Mouse (Mus musculus): ENCODE data around the gene Srsf12.

The Srsf12 gene

DNA sequence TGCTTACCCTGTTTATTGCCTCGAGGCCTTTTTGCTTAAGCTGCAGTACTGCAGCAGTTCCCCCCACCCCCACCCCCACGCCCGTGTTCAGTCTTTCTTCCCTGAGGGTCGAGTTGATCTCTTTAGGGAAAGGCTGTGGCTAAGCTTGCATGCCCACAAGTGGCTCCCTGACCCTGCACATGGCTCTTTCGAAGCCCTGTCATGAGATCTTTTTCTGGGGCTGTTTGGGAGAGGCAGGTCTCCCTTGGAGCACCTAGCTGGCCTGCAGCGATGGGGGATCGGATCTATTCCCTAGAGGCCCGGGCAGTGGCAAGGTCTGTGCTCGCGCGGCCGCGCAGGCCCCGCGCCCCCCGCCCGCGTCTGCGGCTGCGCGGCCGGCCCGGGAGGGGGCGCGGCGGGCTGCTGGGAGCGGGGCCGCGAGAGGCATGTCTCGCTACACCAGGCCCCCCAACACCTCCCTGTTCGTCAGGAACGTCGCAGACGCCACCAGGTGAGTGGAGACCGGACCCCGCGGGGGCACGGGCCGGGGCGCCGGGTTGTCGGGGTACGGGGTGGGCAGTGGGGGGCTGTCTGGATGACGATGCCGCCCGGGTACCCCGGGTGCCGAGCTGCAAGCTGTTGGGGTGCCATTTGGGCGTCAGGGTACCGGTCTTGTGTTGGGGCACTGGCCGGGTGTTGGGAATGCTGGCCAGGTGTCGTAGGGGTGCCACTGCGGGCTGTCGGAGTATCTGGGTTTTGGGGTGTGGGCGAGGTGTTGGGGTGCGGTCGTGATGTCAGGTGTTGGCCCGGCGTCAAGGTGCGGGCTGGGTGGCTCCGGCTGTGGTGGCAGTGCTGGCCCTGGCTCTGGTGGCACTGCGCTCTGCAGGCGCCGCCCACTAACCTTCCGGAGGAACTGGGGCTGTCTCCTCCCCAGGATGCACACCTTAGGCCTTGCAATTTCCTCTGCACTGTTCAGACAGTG lies at the start of gene Srsf12:
TSS of gene Srsf12 (plus strand) at position 111 of the 961 bp plus-strand sequence.
- peak; percentile 15 to 40 for DNase-seq (ENCODE audit: low spot score in 2 of 2)

GRCm38 (mm10) chr4:33183477-33183876 lies 25.3 kb upstream of the Srsf12 start:
- no peak for DNase-seq (ENCODE audit: low spot score in 2 of 2)

DNA sequence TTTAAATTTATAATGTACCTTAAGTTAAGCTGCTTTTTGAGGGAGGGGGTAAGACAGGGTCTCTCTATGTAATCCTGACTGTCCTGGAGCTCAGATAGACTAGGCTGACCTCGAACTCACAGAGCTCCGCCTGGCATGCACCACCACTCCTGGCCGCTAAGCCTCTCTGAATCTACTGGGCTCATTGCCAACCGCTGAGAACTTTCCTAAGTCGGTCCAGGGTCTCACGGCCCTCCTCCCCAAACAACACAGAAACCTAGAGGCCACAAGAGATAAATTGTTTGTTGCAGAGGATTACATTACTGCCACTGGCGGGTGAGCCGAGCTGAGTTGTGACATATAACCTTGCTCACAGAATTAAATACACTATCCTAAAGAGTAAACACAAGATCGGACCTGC lies 20.6 kb upstream of the Srsf12 start:
- DNase-seq (ENCODE audit: low spot score in 2 of 2) = no peak

- DNase-seq (ENCODE audit: low spot score in 2 of 2) = peak; percentile 43 to 52
Observed at GRCm38 (mm10) chr4:33188781-33189734, 19.7 kb upstream of the Srsf12 start.

DNA sequence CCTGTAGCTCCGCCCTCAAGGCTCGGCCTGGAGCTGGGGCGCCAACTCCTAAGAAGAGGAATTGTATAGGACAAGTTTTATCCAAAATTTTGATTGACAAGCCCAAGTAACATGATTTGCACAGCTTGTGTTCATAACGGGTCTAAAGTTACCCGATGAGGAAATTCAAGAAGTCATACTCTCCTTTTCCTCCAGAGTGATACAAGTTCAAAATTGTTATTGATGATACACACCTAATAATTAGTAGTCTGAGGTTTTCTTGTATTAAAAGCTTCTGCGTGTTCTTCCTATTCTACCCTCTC lies 19.1 kb upstream of the Srsf12 start, which contains the start of gene Pm20d2:
TSS of gene Pm20d2 (minus strand) at position 3 of the 302 bp plus-strand sequence.
- DNase-seq (ENCODE audit: low spot score in 2 of 2) = no peak

DNA sequence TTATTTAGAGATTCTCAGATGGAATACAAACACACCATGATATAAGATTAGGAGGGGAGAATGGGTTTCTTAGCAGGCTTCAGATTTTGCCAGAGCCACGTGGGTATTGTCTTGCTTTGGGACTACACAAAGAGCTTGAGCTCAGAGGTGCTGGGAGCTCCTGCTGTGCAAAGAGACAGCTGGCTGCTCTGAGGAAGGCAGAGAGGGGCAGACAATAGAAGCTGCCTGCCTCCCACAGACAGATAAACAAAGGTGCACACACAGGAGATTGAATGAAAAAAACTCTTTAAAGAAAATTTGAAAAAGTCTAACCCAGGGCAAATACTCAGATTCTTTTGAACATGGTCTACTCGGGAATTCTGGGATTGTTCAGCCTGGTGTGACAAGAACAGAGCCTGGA lies 10.7 kb upstream of the Srsf12 start:
- DNase-seq (ENCODE audit: low spot score in 2 of 2) = no peak

GRCm38 (mm10) chr4:33204682-33205081 lies 4.1 kb upstream of the Srsf12 start:
- DNase-seq (ENCODE audit: low spot score in 2 of 2) = peak; percentile 4 to 7

DNA sequence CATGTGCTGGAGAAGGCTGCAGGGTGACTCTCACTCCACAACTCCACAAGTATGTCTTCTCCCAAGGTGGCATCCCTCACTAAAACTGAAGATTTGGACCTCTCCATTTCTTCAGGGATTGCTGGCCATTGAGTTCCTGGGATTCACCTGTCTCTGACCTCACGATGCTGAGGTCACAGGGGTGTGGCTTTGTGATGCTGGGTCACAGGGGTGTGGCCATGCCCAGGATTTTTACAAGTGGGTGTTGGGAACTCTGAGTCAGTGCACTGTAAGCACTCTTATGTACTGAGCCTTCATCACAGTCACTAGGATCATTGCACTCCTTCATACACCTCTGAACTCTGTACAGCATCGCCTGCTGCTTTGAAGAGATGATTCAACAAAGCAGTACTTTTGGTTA lies 1.2 kb upstream of the Srsf12 start:
- DNase-seq (ENCODE audit: low spot score in 2 of 2) = no peak

GRCm38 (mm10) chr4:33221847-33222246 lies 13.1 kb downstream of the Srsf12 start:
- DNase-seq (ENCODE audit: low spot score in 2 of 2) = no peak

GRCm38 (mm10) chr4:33224003-33224675 lies 15.3 kb downstream of the Srsf12 start:
- no peak for DNase-seq (ENCODE audit: low spot score in 2 of 2)

DNA sequence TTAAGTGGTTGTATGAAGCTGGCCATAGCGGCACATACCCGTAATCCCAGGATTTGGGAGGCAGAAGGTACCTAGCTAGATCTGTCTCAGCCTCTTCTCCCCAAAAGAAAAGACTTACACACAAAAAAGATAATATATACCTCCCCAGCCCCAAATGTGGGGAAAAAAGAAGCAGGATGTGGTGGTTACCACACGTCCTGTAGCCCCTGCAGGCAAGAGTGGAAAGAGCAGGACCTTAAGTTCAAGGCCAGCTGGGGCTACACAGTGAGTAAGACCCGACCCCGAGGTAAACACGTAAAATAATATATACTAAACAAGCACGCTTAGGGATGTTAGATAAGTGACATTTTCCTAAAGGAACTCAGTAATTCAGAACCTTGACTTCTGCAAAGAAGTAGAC lies 18.4 kb downstream of the Srsf12 start:
- DNase-seq (ENCODE audit: low spot score in 2 of 2) = no peak

- DNase-seq (ENCODE audit: low spot score in 2 of 2) = no peak
Observed at GRCm38 (mm10) chr4:33229639-33230038, 20.8 kb downstream of the Srsf12 start.

DNA sequence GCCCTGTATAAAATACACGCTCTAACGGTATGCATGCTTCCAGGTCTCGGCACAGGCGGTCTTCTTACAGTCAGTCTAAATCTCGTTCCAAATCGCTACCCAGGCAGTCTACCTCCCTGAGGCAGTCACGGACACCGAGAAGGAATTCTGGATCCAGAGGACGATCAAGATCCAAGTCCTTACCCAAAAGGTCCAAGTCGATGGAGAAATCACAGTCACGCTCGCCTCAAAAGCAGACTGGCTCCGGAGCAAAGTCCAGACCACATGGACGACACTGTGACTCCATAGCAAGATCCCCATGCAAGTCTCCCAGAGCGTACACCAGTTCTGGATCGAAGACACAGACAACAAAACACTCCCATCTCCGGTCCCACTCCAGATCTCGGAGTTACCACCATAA lies 22.1 kb downstream of the Srsf12 start:
- DNase-seq (ENCODE audit: low spot score in 2 of 2) = no peak

DNA sequence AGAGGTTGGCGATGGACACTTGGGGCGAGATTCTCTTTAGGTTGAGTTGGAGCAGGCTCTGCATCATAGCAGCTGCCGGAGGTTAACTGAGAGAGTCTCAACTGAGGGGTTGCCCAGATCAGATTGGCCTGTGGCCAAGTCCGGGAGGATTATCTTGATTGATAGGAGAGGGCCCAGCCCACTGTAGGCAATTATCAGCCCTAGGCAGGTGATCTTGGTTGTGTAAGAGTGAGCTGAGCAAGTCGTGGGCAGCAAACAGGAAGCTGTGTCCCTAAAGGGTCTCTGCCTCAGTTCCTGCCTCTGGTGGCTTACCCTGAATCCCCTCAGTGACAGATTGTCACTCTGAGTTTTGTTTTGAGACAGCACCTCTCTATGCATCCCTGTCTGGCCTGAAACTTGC lies 33.7 kb downstream of the Srsf12 start:
- no peak for DNase-seq (ENCODE audit: low spot score in 2 of 2)

DNA sequence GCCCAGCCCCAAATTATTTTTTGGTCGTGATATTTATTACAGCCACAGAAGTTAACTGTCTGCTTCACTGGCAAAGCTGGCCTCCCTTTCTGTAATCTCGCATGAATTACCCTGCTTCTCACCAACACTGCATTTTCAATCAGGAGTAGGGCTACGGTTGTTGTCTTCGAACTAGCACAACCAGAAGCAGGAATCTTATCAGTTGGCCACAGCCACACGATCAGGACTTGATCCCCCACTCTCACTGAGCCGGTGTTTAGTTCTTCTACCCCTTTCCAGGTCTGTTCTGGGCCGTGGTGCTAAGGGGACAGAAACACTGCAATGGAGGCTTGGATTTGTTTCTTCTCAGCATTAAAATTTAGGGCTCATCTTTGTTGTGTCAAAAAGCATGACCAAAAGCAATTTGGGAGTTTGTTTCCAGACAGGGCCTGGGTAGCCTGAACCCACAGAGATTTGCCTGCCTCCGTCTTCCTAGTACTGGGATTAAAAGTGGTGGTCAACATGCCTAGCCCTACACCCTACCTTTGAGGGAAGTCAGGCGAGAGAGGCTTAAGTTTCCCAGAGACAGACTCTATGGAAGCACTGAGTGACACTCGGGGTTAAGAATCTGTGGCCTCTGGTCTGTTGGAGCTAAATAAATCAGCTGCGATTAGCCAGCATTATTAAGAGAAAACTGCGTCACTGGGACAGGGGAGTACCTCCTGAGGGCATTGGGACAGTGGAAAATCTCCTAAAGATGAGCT lies 34.4 kb downstream of the Srsf12 start:
- DNase-seq (ENCODE audit: low spot score in 2 of 2) = no peak

DNA sequence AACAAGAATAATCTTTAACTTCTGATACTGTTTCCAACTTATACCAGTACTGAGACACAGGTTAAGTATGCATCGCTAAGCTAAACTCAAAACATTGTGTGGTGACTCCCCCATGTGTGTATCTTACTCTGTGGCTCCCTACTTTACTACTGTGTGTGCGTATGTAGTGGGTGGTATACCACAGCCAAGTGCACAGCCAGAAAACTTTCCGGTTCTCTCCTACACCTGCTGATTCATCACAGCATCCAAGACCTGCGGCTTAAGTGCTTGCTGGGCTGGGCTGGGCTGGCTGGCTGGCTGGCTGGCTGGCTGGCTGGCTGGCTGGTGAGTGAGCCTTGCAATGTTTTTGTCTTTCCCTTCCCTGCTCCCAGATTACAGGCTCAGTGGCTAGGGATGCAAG lies 35.1 kb downstream of the Srsf12 start:
- no peak for DNase-seq (ENCODE audit: low spot score in 2 of 2)

DNA sequence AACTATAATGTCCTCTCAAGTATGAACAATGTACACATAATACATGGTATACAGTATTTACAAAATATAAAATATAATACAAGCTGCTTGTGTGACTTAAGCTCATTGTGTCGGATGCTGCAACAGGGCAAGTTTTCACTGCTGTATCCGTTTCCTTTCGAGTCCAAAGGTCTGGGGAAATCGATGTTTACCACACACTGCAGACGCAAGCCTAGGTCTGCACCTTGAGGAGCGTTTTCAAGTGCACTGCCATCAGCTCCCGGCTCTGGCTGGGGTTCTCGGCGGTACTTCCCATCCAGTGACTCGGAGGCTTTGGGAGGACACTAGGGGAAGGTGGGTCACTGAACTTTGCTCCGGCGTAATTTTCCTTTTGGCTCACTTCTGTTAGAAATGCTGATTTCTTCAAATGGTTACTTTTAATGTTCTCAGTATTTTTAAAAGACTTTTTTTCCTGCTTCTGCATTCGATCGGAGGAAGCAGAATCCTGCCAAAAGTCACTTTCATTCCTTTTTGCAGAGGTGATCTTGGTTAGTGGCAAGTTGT lies 37.1 kb downstream of the Srsf12 start:
- DNase-seq (ENCODE audit: low spot score in 2 of 2) = no peak

- peak; percentile 99 for DNase-seq (ENCODE audit: low spot score in 2 of 2)
Observed at GRCm38 (mm10) chr4:33247479-33248053, 38.8 kb downstream of the Srsf12 start.

DNA sequence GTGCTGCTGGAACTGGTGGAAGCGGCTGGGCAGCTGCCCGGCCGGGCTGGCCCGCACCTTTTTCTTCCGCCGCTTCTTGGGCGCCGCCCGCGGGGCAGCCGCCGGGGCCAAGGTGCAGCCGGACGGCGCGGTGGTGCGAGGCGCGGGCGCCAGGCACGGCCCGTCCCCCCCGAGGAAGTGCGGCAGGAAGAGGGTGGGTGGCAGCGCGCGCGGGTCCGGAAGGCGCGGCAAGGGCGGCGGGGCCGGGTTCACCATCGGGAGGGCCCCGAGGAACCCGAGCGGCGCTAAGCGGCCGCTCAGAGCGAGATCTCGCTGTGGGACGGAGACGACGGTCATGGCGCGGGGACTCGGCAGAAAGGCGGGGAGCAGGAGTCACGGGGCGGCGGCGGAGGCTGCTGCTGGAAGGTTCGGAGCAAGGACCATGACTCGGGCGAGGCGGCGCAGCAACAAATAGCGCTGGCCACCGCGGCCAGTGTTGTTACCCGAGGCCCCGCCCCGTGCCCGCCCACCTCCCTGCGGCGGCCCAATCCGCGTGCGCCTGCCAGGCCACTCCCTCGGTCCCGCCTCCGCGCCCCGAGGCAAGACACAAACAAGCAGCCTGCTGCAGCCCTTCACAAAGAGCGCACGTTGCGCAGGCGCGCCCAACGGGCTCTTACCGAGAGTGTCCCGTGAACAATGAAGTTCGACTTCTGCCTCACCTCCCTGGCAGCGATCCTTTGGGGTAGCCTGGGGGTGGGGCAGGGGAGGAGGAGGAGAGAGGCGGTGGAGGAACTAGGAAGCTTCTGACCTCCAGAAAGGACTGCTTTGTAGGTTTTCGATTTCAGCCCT lies 39.5 kb downstream of the Srsf12 start:
- peak; percentile 98 to 99 for DNase-seq (ENCODE audit: low spot score in 2 of 2)

DNA sequence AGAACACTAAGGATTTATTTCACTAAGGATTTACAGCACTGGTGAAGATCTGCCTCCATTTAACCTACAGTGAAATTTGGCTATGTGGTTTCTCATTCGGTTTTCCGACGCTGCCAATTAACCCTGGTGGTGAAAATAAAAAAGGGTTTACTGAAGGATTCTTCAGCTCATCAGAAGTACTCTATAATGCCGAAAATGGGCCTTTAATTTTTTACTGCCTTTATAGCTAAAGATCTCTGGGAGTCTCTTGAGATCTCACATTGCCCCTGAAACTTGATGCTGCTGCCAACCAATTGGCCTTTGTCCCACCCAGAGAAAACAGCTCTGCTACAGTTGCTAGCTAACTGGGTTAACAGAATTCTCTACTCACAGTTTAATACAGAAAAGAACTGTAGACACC lies 40.1 kb downstream of the Srsf12 start:
- DNase-seq (ENCODE audit: low spot score in 2 of 2) = no peak
